Mouse (Mus musculus): ENCODE data around the gene Klf12. TPM values are rescaled to one million over a fixed set of nuclear protein-coding genes. Genes with fewer than 3 reads are reported as not detected.

The Klf12 gene
- polyA plus RNA-seq, 1 experiment from 2014 or later: 26.8 TPM

GRCm38 (mm10) chr14:100017219-100017618 lies 267.3 kb downstream of the Klf12 start:
- Histone ChIP-seq H3K27ac (ENCODE audit: low read depth, low read length) (no peak overlapping the region), H3K27me3 (ENCODE audit: control insufficient read depth, insufficient read depth, low read length) (no peaks in the 10 kb centered on the region), H3K4me1 (ENCODE audit: control insufficient read depth, insufficient read depth, low read length) (no peaks in the 10 kb centered on the region), H3K4me3 (ENCODE audit: low read depth, low read length) (no peak overlapping the region), H3K9me3 (ENCODE audit: control insufficient read depth, low read length) (no peaks in the 10 kb centered on the region), H3K36me3 (ENCODE audit: control insufficient read depth, insufficient read depth, low read length) (0 out of 2 replicates have a peak, but pooled peaks cover 2% of the 10 kb centered on the region), H3K9ac (ENCODE audit: low read length) (no peak overlapping the region), H3K4me2 (ENCODE audit: low read depth) (no peak overlapping the region)
- no peak for ATAC-seq (ENCODE audit: insufficient read depth, low FRiP score, low TSS enrichment)
- 98% methylated on average over 2 of the region's 2 CpGs for WGBS
- DNase-seq (ENCODE audit: low spot score): no peak

GRCm38 (mm10) chr14:100010525-100010924 lies 274.0 kb downstream of the Klf12 start:
- 62% methylated on average over 5 of the region's 5 CpGs for WGBS
- no peak overlapping the region for H3K4me3 ChIP-seq (ENCODE audit: low read depth, low read length)
- H3K4me1 ChIP-seq (ENCODE audit: control insufficient read depth, insufficient read depth, low read length): no peaks in the 10 kb centered on the region
- ATAC-seq (ENCODE audit: insufficient read depth, low FRiP score, low TSS enrichment) (no peak), DNase-seq (ENCODE audit: low spot score) (no peak)
- H3K4me2 ChIP-seq (ENCODE audit: low read depth): no peak overlapping the region
- no peaks in the 10 kb centered on the region for H3K9me3 ChIP-seq (ENCODE audit: control insufficient read depth, low read length)
- H3K36me3 ChIP-seq (ENCODE audit: control insufficient read depth, insufficient read depth, low read length): no peaks in the 10 kb centered on the region
- H3K27ac ChIP-seq (ENCODE audit: low read depth, low read length): no peak overlapping the region
- no peak overlapping the region for H3K9ac ChIP-seq (ENCODE audit: low read length)
- no peaks in the 10 kb centered on the region for H3K27me3 ChIP-seq (ENCODE audit: control insufficient read depth, insufficient read depth, low read length)

GRCm38 (mm10) chr14:100009790-100010382 lies 274.6 kb downstream of the Klf12 start:
- WGBS: 46% methylated on average over 4 of the region's 4 CpGs

GRCm38 (mm10) chr14:99983510-99983909 lies 301.0 kb downstream of the Klf12 start:
- no peaks in the 10 kb centered on the region; the same call in 1 of the 2 replicates for H3K36me3 ChIP-seq (ENCODE audit: control insufficient read depth, insufficient read depth, low read length)
- WGBS: 68% methylated on average over 7 of the region's 7 CpGs
- H3K27me3 ChIP-seq (ENCODE audit: control insufficient read depth, insufficient read depth, low read length): no peaks in the 10 kb centered on the region
- DNase-seq (ENCODE audit: low spot score): no peak
- H3K9me3 ChIP-seq (ENCODE audit: control insufficient read depth, low read length): no peaks in the 10 kb centered on the region
- no peak overlapping the region for H3K27ac ChIP-seq (ENCODE audit: low read depth, low read length)
- ATAC-seq (ENCODE audit: insufficient read depth, low FRiP score, low TSS enrichment): no peak
- H3K4me3 ChIP-seq (ENCODE audit: low read depth, low read length): no peak overlapping the region
- no peaks in the 10 kb centered on the region for H3K4me1 ChIP-seq (ENCODE audit: control insufficient read depth, insufficient read depth, low read length)
- no peak overlapping the region for H3K4me2 ChIP-seq (ENCODE audit: low read depth)
- H3K9ac ChIP-seq (ENCODE audit: low read length): no peak overlapping the region

More at GRCm38 (mm10) chr14:100009790-100010382, 274.6 kb downstream of the Klf12 start:
- DNase-seq (ENCODE audit: low spot score) (peak; percentile 38), ATAC-seq (ENCODE audit: insufficient read depth, low FRiP score, low TSS enrichment) (0 out of 2 replicates have a peak, but pooled peaks have one; percentile 29)
- Histone ChIP-seq H3K9me3 (ENCODE audit: control insufficient read depth, low read length) (no peaks in the 10 kb centered on the region), H3K4me3 (ENCODE audit: low read depth, low read length) (no peak overlapping the region), H3K27me3 (ENCODE audit: control insufficient read depth, insufficient read depth, low read length) (no peaks in the 10 kb centered on the region), H3K27ac (ENCODE audit: low read depth, low read length) (no peak overlapping the region), H3K9ac (ENCODE audit: low read length) (no peak overlapping the region), H3K36me3 (ENCODE audit: control insufficient read depth, insufficient read depth, low read length) (no peaks in the 10 kb centered on the region), H3K4me2 (ENCODE audit: low read depth) (no peak overlapping the region), H3K4me1 (ENCODE audit: control insufficient read depth, insufficient read depth, low read length) (no peaks in the 10 kb centered on the region)

- no peak overlapping the region for H3K9ac ChIP-seq (ENCODE audit: low read length)
- no peaks in the 10 kb centered on the region for H3K9me3 ChIP-seq (ENCODE audit: control insufficient read depth, low read length)
- DNase-seq (ENCODE audit: low spot score) (no peak), ATAC-seq (ENCODE audit: insufficient read depth, low FRiP score, low TSS enrichment) (no peak)
- H3K27me3 ChIP-seq (ENCODE audit: control insufficient read depth, insufficient read depth, low read length): no peaks in the 10 kb centered on the region
- H3K4me3 ChIP-seq (ENCODE audit: low read depth, low read length): no peak overlapping the region
- WGBS: 89% methylated on average over 3 of the region's 3 CpGs
- H3K36me3 ChIP-seq (ENCODE audit: control insufficient read depth, insufficient read depth, low read length): no peaks in the 10 kb centered on the region
- no peaks in the 10 kb centered on the region for H3K4me1 ChIP-seq (ENCODE audit: control insufficient read depth, insufficient read depth, low read length)
- H3K4me2 ChIP-seq (ENCODE audit: low read depth): no peak overlapping the region
- no peak overlapping the region for H3K27ac ChIP-seq (ENCODE audit: low read depth, low read length)
Observed at GRCm38 (mm10) chr14:99981209-99981608, 303.3 kb downstream of the Klf12 start.

- H3K4me3 ChIP-seq (ENCODE audit: low read depth, low read length): no peak overlapping the region
- H3K9me3 ChIP-seq (ENCODE audit: control insufficient read depth, low read length): no peaks in the 10 kb centered on the region
- WGBS: 77% methylated on average over 4 of the region's 4 CpGs
- no peaks in the 10 kb centered on the region for H3K4me1 ChIP-seq (ENCODE audit: control insufficient read depth, insufficient read depth, low read length)
- DNase-seq (ENCODE audit: low spot score) (no peak), ATAC-seq (ENCODE audit: insufficient read depth, low FRiP score, low TSS enrichment) (no peak)
- no peak overlapping the region for H3K9ac ChIP-seq (ENCODE audit: low read length)
- H3K27ac ChIP-seq (ENCODE audit: low read depth, low read length): no peak overlapping the region
- no peaks in the 10 kb centered on the region for H3K36me3 ChIP-seq (ENCODE audit: control insufficient read depth, insufficient read depth, low read length)
- H3K4me2 ChIP-seq (ENCODE audit: low read depth): no peak overlapping the region
- H3K27me3 ChIP-seq (ENCODE audit: control insufficient read depth, insufficient read depth, low read length): no peaks in the 10 kb centered on the region
Observed at GRCm38 (mm10) chr14:99967920-99968319, 316.6 kb downstream of the Klf12 start.

GRCm38 (mm10) chr14:99960500-99961229 lies 323.8 kb downstream of the Klf12 start:
- H3K4me1 ChIP-seq (ENCODE audit: control insufficient read depth, insufficient read depth, low read length): no peaks in the 10 kb centered on the region
- H3K27me3 ChIP-seq (ENCODE audit: control insufficient read depth, insufficient read depth, low read length): no peaks in the 10 kb centered on the region
- no peaks in the 10 kb centered on the region for H3K9me3 ChIP-seq (ENCODE audit: control insufficient read depth, low read length)
- no peak overlapping the region for H3K27ac ChIP-seq (ENCODE audit: low read depth, low read length)
- no peak overlapping the region for H3K9ac ChIP-seq (ENCODE audit: low read length)
- no peak overlapping the region for H3K4me2 ChIP-seq (ENCODE audit: low read depth)
- H3K36me3 ChIP-seq (ENCODE audit: control insufficient read depth, insufficient read depth, low read length): no peaks in the 10 kb centered on the region
- H3K4me3 ChIP-seq (ENCODE audit: low read depth, low read length): no peak overlapping the region
- WGBS: 81% methylated on average over 10 of the region's 10 CpGs
- no peak for DNase-seq (ENCODE audit: low spot score)
- no peak for ATAC-seq (ENCODE audit: insufficient read depth, low FRiP score, low TSS enrichment)

GRCm38 (mm10) chr14:99955133-99955532 lies 329.3 kb downstream of the Klf12 start:
- 93% methylated on average over 4 of the region's 4 CpGs for WGBS
- H3K9ac ChIP-seq (ENCODE audit: low read length): no peak overlapping the region
- ATAC-seq (ENCODE audit: insufficient read depth, low FRiP score, low TSS enrichment) (no peak), DNase-seq (ENCODE audit: low spot score) (no peak)
- H3K4me2 ChIP-seq (ENCODE audit: low read depth): no peak overlapping the region
- H3K27me3 ChIP-seq (ENCODE audit: control insufficient read depth, insufficient read depth, low read length): no peaks in the 10 kb centered on the region
- H3K27ac ChIP-seq (ENCODE audit: low read depth, low read length): no peak overlapping the region
- H3K4me1 ChIP-seq (ENCODE audit: control insufficient read depth, insufficient read depth, low read length): no peaks in the 10 kb centered on the region
- H3K36me3 ChIP-seq (ENCODE audit: control insufficient read depth, insufficient read depth, low read length): no peaks in the 10 kb centered on the region
- no peaks in the 10 kb centered on the region for H3K9me3 ChIP-seq (ENCODE audit: control insufficient read depth, low read length)
- no peak overlapping the region for H3K4me3 ChIP-seq (ENCODE audit: low read depth, low read length)

Data from neural tube, embryonic 11.5 days (tissue).